Mouse (Mus musculus) CD8-positive naive resting alpha-beta T cell, adult 2 months (primary cell): ENCODE results near the gene Cbln1.

Experiments
- DNase-seq, 2 experiments: peaks; one replicate each; pipeline ENCODE4 v3.0.0; 2022; ENCODE audit warnings: low read depth in 2 of 2, low spot score in 2 of 2

The Cbln1 gene

GRCm38 (mm10) chr8:87469931-87470833 is 2.2 kb downstream of the Cbln1 start:
- no peak for DNase-seq

DNA sequence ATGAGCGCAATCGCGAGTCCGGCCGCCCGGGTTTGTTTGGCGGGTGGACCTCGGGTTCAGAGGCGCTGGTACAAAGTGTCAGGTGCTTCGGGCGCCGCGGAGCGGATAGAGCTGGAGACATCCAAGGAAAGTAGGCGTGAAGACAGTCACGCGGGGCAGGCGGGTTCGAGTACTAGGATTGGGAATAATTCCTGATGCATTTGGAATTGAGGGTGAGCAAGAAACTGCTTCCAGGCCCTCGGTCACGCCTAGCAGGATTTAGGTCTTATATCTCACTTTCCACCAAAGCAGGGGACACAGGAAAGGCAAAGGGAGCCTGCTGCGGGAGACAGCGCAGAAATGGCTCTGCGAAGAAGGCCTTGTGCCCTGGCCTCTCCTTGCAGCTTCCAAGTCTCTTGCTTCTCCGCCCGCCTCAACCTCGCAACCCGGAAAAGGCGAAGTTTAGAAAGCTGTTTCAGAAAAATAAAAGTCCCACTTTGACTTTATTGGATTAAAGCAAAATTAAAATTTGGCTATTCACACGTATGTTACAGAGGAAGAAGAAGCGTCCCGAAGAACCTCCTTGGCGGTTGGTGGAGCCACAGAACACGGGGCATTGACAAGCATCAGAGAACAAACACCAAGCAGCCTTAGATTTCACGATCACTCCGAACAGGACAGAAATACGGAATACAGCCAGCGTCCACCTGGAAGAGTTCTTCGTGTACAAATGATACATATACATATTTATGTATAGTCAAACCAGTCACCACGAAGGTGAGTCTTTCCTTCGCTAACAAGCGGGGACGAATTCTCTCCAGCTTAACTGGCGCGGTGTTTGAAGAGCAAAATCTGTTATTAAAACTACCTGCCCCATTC is 3.2 kb downstream of the Cbln1 start:
- no peak for DNase-seq

DNA sequence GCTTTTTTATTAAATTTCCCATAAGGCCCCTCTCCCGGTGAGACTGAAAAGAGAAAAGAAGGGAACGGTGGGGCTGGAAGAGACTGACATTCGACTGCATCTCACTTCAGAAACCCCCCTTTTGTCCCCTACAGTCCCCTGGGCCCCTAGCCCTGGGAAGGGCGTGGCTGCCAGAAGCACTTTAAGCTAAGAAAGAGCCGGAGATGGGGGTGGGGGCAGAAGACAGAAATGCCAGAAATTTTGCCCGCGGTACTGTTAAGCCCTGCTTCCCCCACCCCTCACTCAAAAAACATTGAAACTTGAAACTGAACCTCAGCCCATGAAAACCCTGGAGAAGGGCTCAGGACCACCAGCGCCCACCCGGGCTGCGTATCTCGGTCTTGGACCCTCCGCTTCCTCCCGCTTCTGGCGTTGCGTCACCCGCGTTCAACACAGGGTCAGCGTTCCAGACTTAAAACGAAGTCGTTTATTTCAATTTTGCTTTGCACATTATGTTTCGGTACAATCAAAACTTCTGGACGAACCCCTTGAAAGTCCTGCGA is 3.9 kb downstream of the Cbln1 start:
- DNase-seq, result no peak

- DNase-seq, result no peak
Observed at GRCm38 (mm10) chr8:87467906-87468305, 4.5 kb downstream of the Cbln1 start.

DNA sequence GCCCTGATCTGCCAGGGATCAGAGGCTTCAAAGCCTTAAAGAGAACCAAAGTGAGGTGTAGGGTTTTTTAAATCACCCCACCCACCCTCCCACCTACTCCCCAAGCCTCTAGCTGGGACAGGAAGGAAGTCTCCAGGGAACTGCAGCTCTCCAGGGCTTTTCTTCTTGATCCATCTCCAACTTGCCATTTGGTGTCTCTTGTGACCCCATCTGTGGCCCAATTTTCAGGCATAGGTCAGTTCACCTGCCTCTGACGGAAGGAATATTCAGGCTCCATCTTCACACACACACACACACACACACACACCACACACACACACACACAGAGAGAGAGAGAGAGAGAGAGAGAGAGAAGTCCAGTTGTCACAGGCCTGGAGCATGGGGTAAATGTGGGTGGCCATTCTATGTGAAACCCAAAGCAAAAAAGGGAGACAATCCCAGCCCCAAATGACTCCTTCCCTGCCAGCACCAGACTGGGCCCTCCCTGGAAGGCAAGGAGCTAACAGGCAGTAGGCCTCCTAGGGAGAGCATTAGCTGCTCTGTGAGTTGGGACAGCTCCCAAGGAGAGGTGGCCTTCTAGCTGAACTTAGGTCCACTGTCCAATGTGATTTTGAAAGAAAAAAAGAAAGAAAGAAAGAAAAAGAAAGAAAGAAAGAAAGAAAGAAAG is 5.3 kb downstream of the Cbln1 start:
- no peak for DNase-seq

- DNase-seq, result no peak
Observed at GRCm38 (mm10) chr8:87466335-87466734, 6.1 kb downstream of the Cbln1 start.

DNA sequence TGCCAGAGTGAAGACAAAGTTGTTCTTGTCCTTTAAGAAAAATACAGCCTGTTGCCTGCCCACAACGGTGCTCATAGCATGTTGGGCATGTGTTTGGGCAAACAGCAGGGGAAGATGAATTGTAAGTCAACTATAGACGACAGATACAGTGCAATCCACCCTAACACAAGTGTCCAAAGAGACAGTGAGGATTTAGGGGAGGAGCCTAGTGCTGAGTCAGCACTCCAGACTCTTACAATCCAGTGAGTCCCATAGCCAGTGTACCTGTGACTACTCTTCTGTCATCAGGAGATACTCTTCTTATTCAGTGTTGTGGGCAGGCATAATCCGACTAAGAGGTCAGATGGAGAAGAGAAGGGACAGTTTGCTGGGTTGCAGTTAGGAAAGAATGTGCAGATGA is 8.0 kb downstream of the Cbln1 start:
- DNase-seq, result no peak

DNA sequence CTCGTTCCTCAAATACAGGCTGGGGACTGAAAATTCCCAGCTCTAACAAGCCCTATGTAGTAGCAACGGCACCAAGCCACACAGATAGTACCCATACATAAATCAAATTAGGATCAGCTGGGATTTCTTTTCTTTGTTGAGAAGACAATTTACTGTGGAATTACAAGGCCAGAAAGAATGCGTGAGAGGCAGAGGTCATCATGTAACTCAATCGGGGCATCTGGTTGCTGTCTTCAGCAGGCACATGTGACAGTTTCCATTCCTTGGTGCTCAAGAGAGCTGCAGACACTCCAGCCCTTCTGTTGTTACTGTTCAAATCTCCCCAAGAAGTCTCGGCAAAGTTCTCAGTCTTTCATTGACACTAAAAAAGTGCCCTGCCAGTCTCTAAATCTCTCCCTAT is 10.6 kb downstream of the Cbln1 start:
- no peak for DNase-seq

GRCm38 (mm10) chr8:87456949-87457348 is 15.5 kb downstream of the Cbln1 start:
- DNase-seq, result no peak

- DNase-seq, result no peak
Observed at GRCm38 (mm10) chr8:87452815-87453214, 19.6 kb downstream of the Cbln1 start.

- DNase-seq, result no peak
Observed at GRCm38 (mm10) chr8:87451737-87452136, 20.7 kb downstream of the Cbln1 start.

DNA sequence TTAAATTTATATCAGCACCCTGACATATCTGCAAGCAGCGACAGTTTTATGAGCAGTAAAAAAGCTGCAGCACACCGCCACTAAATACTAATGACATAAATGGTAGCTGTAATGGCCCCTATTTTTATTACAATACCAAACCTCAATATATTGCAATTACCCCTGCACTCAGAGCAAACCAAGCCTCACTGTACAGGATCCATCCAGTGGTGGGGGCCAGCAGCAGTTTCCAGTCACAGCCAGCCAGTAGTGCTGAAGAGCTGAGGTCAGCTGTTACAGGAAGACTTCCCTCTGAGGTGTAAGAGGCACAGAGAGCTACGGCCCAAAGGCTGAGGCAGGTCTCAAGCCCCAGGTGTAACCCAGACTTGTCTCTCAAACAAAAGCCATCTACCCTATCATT is 37.8 kb downstream of the Cbln1 start:
- DNase-seq, result no peak

DNA sequence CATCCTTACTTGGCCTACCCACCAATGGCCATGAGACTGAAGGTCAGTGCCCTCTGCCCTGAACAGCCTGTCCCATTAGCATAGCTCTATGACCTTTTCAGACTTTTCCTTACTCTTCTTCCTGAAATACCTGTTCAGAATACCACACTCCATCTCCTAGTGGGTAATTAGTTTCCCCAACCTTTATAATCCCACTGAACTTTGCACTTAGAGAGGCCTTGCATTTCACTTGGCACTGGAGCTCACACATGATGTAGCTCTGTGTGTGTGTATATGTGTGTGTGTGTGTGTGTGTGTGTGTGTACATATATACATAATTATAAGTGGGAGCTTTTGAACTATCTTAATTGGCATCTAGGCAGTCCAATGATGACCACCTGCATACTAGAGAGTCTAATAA is 45.2 kb downstream of the Cbln1 start:
- no peak for DNase-seq

DNA sequence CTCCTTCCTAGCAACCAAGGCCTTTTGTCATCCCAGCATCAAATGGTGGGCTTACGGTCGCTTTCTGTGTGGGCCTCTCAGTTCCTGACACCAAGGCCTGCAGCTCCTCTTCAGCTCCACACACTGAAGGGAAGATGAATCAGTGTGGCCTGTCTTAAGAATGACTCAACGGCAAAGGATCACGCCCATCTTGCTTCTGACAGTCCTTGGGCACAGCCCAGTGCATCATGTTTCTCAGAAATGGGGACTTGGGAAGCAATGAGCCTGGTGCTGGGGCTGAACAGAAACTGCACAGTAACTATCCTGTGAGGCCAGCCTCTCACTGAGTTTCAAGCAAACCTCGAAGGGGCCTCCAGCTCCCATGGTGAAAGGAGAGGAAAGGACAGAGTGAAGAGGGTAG is 47.7 kb downstream of the Cbln1 start:
- no peak for DNase-seq

- DNase-seq, result no peak
Observed at GRCm38 (mm10) chr8:87421697-87422096, 50.7 kb downstream of the Cbln1 start.
